Mouse (Mus musculus) G1E (cell line): ENCODE measurements at regions not wholly inside any gene's neighbourhood (a gene's known extent, or its start where the extent isn't known, plus 50 kb on each side); places are given as distances from the start of the nearest gene placed in this dataset.

Experiments used
- CTCF ChIP-seq: IDR thresholded peaks from 2 replicates; pipeline ENCODE4 v1.5.1; 2012; ENCODE audit warnings: low read depth, low read length, inconsistent platforms, mixed read lengths
- GATA1 ChIP-seq: IDR thresholded peaks from 2 replicates; pipeline ENCODE4 v1.6.1; 2012; ENCODE audit warnings: borderline replicate concordance, low read length, inconsistent platforms, mixed read lengths
- POLR2AphosphoS5 ChIP-seq: IDR thresholded peaks from 2 replicates; pipeline ENCODE4 v1.6.1; 2012; ENCODE audit warnings: low read depth, low read length, inconsistent platforms; ENCODE audit not compliant: insufficient replicate concordance

- TF ChIP-seq GATA1: no peak
- no peak for TF ChIP-seq POLR2AphosphoS5
- no peak for TF ChIP-seq CTCF
Measured at GRCm38 (mm10) chr15:56024705-56025104, 1452.7 kb downstream of the Slc22a22 start.
